Mouse (Mus musculus): ENCODE results near the gene Tmem136. TPM values are rescaled to one million over a fixed set of nuclear protein-coding genes. Genes with fewer than 3 reads are reported as not detected.
"Not testable (repeated sequence)": the region's sequence is repeated elsewhere in the genome, so short reads cannot be mapped to it uniquely, and the experiment has no call there.

Tmem136 gene
- polyA plus RNA-seq, 1 experiment, result 13.2 TPM

- 6% methylated on average over 1 of the region's 1 CpGs for WGBS
- H3K36me3 ChIP-seq (ENCODE audit: control insufficient read depth, insufficient read depth, low read length), result no peaks in the 10 kb centered on the region
Measured at GRCm38 (mm10) chr9:43122379-43122778, 6.0 kb upstream of the Tmem136 start.

GRCm38 (mm10) chr9:43121948-43122347 lies 5.6 kb upstream of the Tmem136 start:
- H3K4me1 ChIP-seq (ENCODE audit: control insufficient read depth, insufficient read depth, low read length); H3K27me3 ChIP-seq (replicated peaks; ENCODE audit: control insufficient read depth, insufficient read depth, low read length); H3K4me3 ChIP-seq (ENCODE audit: insufficient read depth, low read depth, low read length); DNase-seq; H3K27ac ChIP-seq (ENCODE audit: insufficient read depth, low read depth, low read length); H3K36me3 ChIP-seq (ENCODE audit: control insufficient read depth, insufficient read depth, low read length): not testable (repeated sequence)
- 79% methylated on average over 2 of the region's 2 CpGs for WGBS

More at GRCm38 (mm10) chr9:43122379-43122778, 6.0 kb upstream of the Tmem136 start:
- TF ChIP-seq POLR2A (IDR thresholded peaks at IDR 0.05; ENCODE audit: low read depth, low read length), result no peak
- peak; percentile 53 for TF ChIP-seq CTCF (conservative IDR thresholded peaks at IDR 0.05; ENCODE audit: insufficient read depth, insufficient read length, low read depth, low read length)
- H3K27ac ChIP-seq (ENCODE audit: insufficient read depth, low read depth, low read length), result no peak overlapping the region
- DNase-seq, result peak; percentile 29
- no peaks in the 10 kb centered on the region for H3K4me1 ChIP-seq (ENCODE audit: control insufficient read depth, insufficient read depth, low read length)
- no peak overlapping the region for H3K4me3 ChIP-seq (ENCODE audit: insufficient read depth, low read depth, low read length)
- no peaks in the 10 kb centered on the region for H3K27me3 ChIP-seq (replicated peaks; ENCODE audit: control insufficient read depth, insufficient read depth, low read length)

- no peak for TF ChIP-seq POLR2A (IDR thresholded peaks at IDR 0.05; ENCODE audit: low read depth, low read length)
- TF ChIP-seq CTCF (conservative IDR thresholded peaks at IDR 0.05; ENCODE audit: insufficient read depth, insufficient read length, low read depth, low read length), result no peak
- no peak overlapping the region for H3K4me3 ChIP-seq (ENCODE audit: insufficient read depth, low read depth, low read length)
- WGBS, result 72% methylated on average over 6 of the region's 6 CpGs
- no peak for DNase-seq
- H3K36me3 ChIP-seq (ENCODE audit: control insufficient read depth, insufficient read depth, low read length), result no peaks in the 10 kb centered on the region
- H3K27ac ChIP-seq (ENCODE audit: insufficient read depth, low read depth, low read length), result peak overlapping the region; percentile 65
- H3K27me3 ChIP-seq (replicated peaks; ENCODE audit: control insufficient read depth, insufficient read depth, low read length), result no peaks in the 10 kb centered on the region
- peaks cover 5% of the 10 kb centered on the region; the same call in 1 of the 2 replicates for H3K4me1 ChIP-seq (ENCODE audit: control insufficient read depth, insufficient read depth, low read length)
Measured at GRCm38 (mm10) chr9:43116997-43117336, 597 bp upstream of the Tmem136 start.

- TF ChIP-seq POLR2A (IDR thresholded peaks at IDR 0.05; ENCODE audit: low read depth, low read length) (no peak), CTCF (conservative IDR thresholded peaks at IDR 0.05; ENCODE audit: insufficient read depth, insufficient read length, low read depth, low read length) (no peak)
- peak overlapping the region; percentile 51 for H3K4me3 ChIP-seq (ENCODE audit: insufficient read depth, low read depth, low read length)
- H3K36me3 ChIP-seq (ENCODE audit: control insufficient read depth, insufficient read depth, low read length), result no peaks in the 10 kb centered on the region
- H3K4me1 ChIP-seq (ENCODE audit: control insufficient read depth, insufficient read depth, low read length), result peaks cover 5% of the 10 kb centered on the region; the same call in 1 of the 2 replicates
- peak overlapping the region; percentile 65 for H3K27ac ChIP-seq (ENCODE audit: insufficient read depth, low read depth, low read length)
- no peaks in the 10 kb centered on the region for H3K27me3 ChIP-seq (replicated peaks; ENCODE audit: control insufficient read depth, insufficient read depth, low read length)
- peak; percentile 92 for DNase-seq
- WGBS, result 16% methylated on average over 12 of the region's 12 CpGs
Measured at GRCm38 (mm10) chr9:43115431-43116133, 788 bp downstream of the Tmem136 start.

- TF ChIP-seq POLR2A (IDR thresholded peaks at IDR 0.05; ENCODE audit: low read depth, low read length) (no peak), CTCF (conservative IDR thresholded peaks at IDR 0.05; ENCODE audit: insufficient read depth, insufficient read length, low read depth, low read length) (no peak)
- peak; percentile 77 for DNase-seq
- no peaks in the 10 kb centered on the region for H3K36me3 ChIP-seq (ENCODE audit: control insufficient read depth, insufficient read depth, low read length)
- H3K27ac ChIP-seq (ENCODE audit: insufficient read depth, low read depth, low read length), result peak overlapping the region; percentile 75; the same call in 1 of the 2 replicates
- H3K4me3 ChIP-seq (ENCODE audit: insufficient read depth, low read depth, low read length), result no peak overlapping the region
- H3K27me3 ChIP-seq (replicated peaks; ENCODE audit: control insufficient read depth, insufficient read depth, low read length), result no peaks in the 10 kb centered on the region
- 41% methylated on average over 4 of the region's 4 CpGs for WGBS
- peaks cover 10% of the 10 kb centered on the region; the same call in 1 of the 2 replicates for H3K4me1 ChIP-seq (ENCODE audit: control insufficient read depth, insufficient read depth, low read length)
Measured at GRCm38 (mm10) chr9:43114833-43115232, 1.5 kb downstream of the Tmem136 start.

- Histone ChIP-seq H3K36me3 (ENCODE audit: control insufficient read depth, insufficient read depth, low read length) (no peaks in the 10 kb centered on the region), H3K27me3 (replicated peaks; ENCODE audit: control insufficient read depth, insufficient read depth, low read length) (no peaks in the 10 kb centered on the region), H3K4me1 (ENCODE audit: control insufficient read depth, insufficient read depth, low read length) (peaks cover 10% of the 10 kb centered on the region; the same call in 1 of the 2 replicates), H3K27ac (ENCODE audit: insufficient read depth, low read depth, low read length) (no peak overlapping the region), H3K4me3 (ENCODE audit: insufficient read depth, low read depth, low read length) (no peak overlapping the region)
- WGBS, result 75% methylated on average over 8 of the region's 8 CpGs
- no peak for TF ChIP-seq POLR2A (IDR thresholded peaks at IDR 0.05; ENCODE audit: low read depth, low read length)
- no peak for TF ChIP-seq CTCF (conservative IDR thresholded peaks at IDR 0.05; ENCODE audit: insufficient read depth, insufficient read length, low read depth, low read length)
- DNase-seq, result no peak
Measured at GRCm38 (mm10) chr9:43110286-43110980, 5.9 kb downstream of the Tmem136 start.

- Histone ChIP-seq H3K4me1 (ENCODE audit: control insufficient read depth, insufficient read depth, low read length) (peaks cover 8% of the 10 kb centered on the region; the same call in 1 of the 2 replicates), H3K4me3 (ENCODE audit: insufficient read depth, low read depth, low read length) (no peak overlapping the region), H3K27me3 (replicated peaks; ENCODE audit: control insufficient read depth, insufficient read depth, low read length) (no peaks in the 10 kb centered on the region), H3K27ac (ENCODE audit: insufficient read depth, low read depth, low read length) (no peak overlapping the region), H3K36me3 (ENCODE audit: control insufficient read depth, insufficient read depth, low read length) (no peaks in the 10 kb centered on the region)
- peak; percentile 36 for DNase-seq
- 78% methylated on average over 7 of the region's 7 CpGs for WGBS
- TF ChIP-seq CTCF (conservative IDR thresholded peaks at IDR 0.05; ENCODE audit: insufficient read depth, insufficient read length, low read depth, low read length), result no peak
- no peak for TF ChIP-seq POLR2A (IDR thresholded peaks at IDR 0.05; ENCODE audit: low read depth, low read length)
Measured at GRCm38 (mm10) chr9:43109125-43109524, 7.2 kb downstream of the Tmem136 start.

Data from kidney, adult 2 months (tissue).